In the genomic region with DNA sequence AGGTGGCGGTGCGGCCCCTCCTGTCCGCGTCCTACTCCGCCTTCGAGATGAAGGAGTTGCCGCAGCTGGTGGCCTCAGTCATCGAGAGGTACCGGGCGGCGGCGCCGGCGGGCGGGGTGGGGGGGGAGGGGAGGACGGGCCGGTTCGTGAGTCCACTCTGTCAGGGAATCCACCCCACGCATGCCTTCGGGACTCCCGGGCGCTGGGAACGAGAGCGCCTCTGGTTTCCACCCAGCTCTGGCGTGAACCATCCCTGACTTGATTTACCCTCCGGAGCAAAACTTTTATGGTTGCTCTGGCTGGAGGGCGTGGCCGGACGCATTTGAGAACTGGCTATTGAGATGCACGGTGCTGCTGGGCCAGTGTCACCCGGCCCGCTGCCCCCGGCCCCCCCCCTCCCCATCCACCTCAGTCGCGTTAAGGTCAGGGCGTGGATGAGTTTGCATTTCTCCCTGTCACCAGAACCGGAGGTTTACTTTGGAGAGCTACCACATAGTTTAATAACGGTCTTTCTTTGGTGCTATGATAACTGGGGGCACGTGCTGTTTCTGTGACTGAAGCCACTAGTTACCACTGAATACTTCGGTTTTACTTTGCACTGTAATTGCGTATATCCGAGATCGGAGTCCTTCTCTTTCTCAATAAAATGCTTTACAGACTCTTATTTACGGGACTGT, we compare ENCODE assay signal across 8 mouse cellular contexts. TPM values are rescaled to one million over a fixed set of nuclear protein-coding genes. Genes with fewer than 3 reads are reported as not detected.
DNase-seq lines count a peak whose midpoint lies in the region; ATAC-seq and TF ChIP-seq lines count a peak whose summit lies in the region.

No protein-coding gene starts in this region.

- intact Hi-C loops in heart, adult 2 months (cut with DNase I): loop anchor here (1.0 kb wide), 1 partner anchor 29 kb away; the partner anchor contains the start of genes Emc1, Mrto4 and Ubr4

- H3K27me3 ChIP-seq in heart, adult 2 months (ENCODE audit: control insufficient read depth, insufficient read depth, low read length): no peaks in the 10 kb centered on the region
- H3K27me3 ChIP-seq in embryonic facial prominence, embryonic 14.5 days (replicated peaks; ENCODE audit: control insufficient read depth, insufficient read depth, low read length): no peaks in the 10 kb centered on the region
- no peaks in the 10 kb centered on the region for H3K27me3 ChIP-seq in intestine, embryonic 16.5 days (replicated peaks; ENCODE audit: control insufficient read depth, insufficient read depth, low read length)

- H3K4me2 ChIP-seq in embryonic facial prominence, embryonic 14.5 days (ENCODE audit: low read depth, low read length): peak overlapping the region; percentile 94
- H3K4me2 ChIP-seq in intestine, embryonic 16.5 days (ENCODE audit: low read depth, low read length): peak overlapping the region; percentile 87

- under 1% methylated on average over 44 of the region's 44 CpGs for WGBS in heart, adult 2 months
- WGBS in embryonic facial prominence, embryonic 14.5 days: 6% methylated on average over 17 of the region's 44 CpGs
- WGBS in intestine, embryonic 16.5 days: 2% methylated on average over 41 of the region's 44 CpGs

- peaks cover 6% of the 10 kb centered on the region for H3K4me1 ChIP-seq in heart, adult 2 months (ENCODE audit: control insufficient read depth, insufficient read depth, low read length)
- peaks cover 12% of the 10 kb centered on the region; the same call in 1 of the 2 replicates for H3K4me1 ChIP-seq in embryonic facial prominence, embryonic 14.5 days (ENCODE audit: control insufficient read depth, insufficient read depth, low read length)
- peaks cover 21% of the 10 kb centered on the region for H3K4me1 ChIP-seq in intestine, embryonic 16.5 days (ENCODE audit: control insufficient read depth, insufficient read depth, low read length)

- no peaks in the 10 kb centered on the region for H3K9me3 ChIP-seq in embryonic facial prominence, embryonic 14.5 days (ENCODE audit: control insufficient read depth, low read length)
- no peaks in the 10 kb centered on the region for H3K9me3 ChIP-seq in intestine, embryonic 16.5 days (ENCODE audit: control insufficient read depth, low read length)

- H3K36me3 ChIP-seq in heart, adult 2 months (ENCODE audit: control insufficient read depth, insufficient read depth, low read length): peaks cover 2% of the 10 kb centered on the region; the same call in 1 of the 2 replicates
- peaks cover 14% of the 10 kb centered on the region for H3K36me3 ChIP-seq in embryonic facial prominence, embryonic 14.5 days (ENCODE audit: control insufficient read depth, insufficient read depth, low read length)
- H3K36me3 ChIP-seq in intestine, embryonic 16.5 days (ENCODE audit: control insufficient read depth, insufficient read depth, low read length): no peaks in the 10 kb centered on the region

- peak overlapping the region; percentile 88 for H3K27ac ChIP-seq in heart, adult 2 months
- peak overlapping the region; percentile 83 for H3K27ac ChIP-seq in embryonic facial prominence, embryonic 14.5 days (replicated peaks; ENCODE audit: low read depth, low read length)
- H3K27ac ChIP-seq in intestine, embryonic 16.5 days (ENCODE audit: low read length): peak overlapping the region; percentile 68

- peaks cover 5% of the 10 kb centered on the region for H3K79me2 ChIP-seq in heart, adult 2 months (replicated peaks; ENCODE audit: control insufficient read depth, insufficient read depth, low read length)

- peak overlapping the region; percentile 81 for H3K9ac ChIP-seq in heart, adult 2 months (ENCODE audit: low read depth, low read length)
- peak overlapping the region; percentile 90 for H3K9ac ChIP-seq in embryonic facial prominence, embryonic 14.5 days (ENCODE audit: low read depth, low read length)
- peak overlapping the region; percentile 87 for H3K9ac ChIP-seq in intestine, embryonic 16.5 days (ENCODE audit: low read depth, low read length)

- TF ChIP-seq POLR2A in heart, adult 2 months (IDR thresholded peaks at IDR 0.05; ENCODE audit: insufficient read depth, low read depth, low read length): no peak

- H3K4me3 ChIP-seq in heart, adult 2 months: peak overlapping the region; percentile 74
- H3K4me3 ChIP-seq in embryonic facial prominence, embryonic 14.5 days (ENCODE audit: low read depth, low read length): peak overlapping the region; percentile 91
- peak overlapping the region; percentile 91 for H3K4me3 ChIP-seq in intestine, embryonic 16.5 days (ENCODE audit: low read length)

- TF ChIP-seq CTCF in heart, adult 2 months (IDR thresholded peaks at IDR 0.05): no peak

- peak; percentile 28 for ATAC-seq in CD4-positive, CD25-positive, alpha-beta regulatory T cell, adult 4 months
- ATAC-seq in embryonic facial prominence, embryonic 14.5 days (ENCODE audit: low read depth): no peak; the same call in 1 of the 2 replicates
- peak; percentile 76 for ATAC-seq in intestine, embryonic 16.5 days
- peak; percentile 34; the same call in 1 of the 2 replicates for ATAC-seq in megakaryocyte-erythroid progenitor cell, adult 5-6 weeks (replicated peaks; ENCODE audit: low FRiP score, low TSS enrichment, poor library complexity, severe bottlenecking)

- no peak for TF ChIP-seq EP300 in heart, adult 2 months (IDR thresholded peaks at IDR 0.05; ENCODE audit: insufficient read depth, low read depth, low read length)

- no peak for DNase-seq in heart, adult 2 months
- no peak for DNase-seq in heart, adult 18-20 months
- DNase-seq in embryonic facial prominence, embryonic 14.5 days (ENCODE audit: low spot score): no peak
- no peak for DNase-seq in cerebellum, postnatal 36 days
- no peak for DNase-seq in urinary bladder, postnatal 14 days (ENCODE audit: low spot score)

RNA-seq across cellular contexts. Expression of gene Ubr4, which starts 28.5 kb away (rescaled TPM):
- 100 to 1,000 TPM in 1 of 2 experiments, 10 to 100 TPM in 1; 90.0 to 109 TPM for total RNA-seq in heart, adult 2 months (2021)
- polyA plus RNA-seq in heart, adult 2 months (2012; rRNA removed): 107 and 123 TPM in 2 replicates
- 100 to 1,000 TPM in 1 of 2 experiments, 10 to 100 TPM in 1; 93.4 to 104 TPM for total RNA-seq in heart, adult 18-20 months (2021)
- 10 to 100 TPM; 53.5 to 64.8 TPM for polyA plus RNA-seq in CD4-positive, CD25-positive, alpha-beta regulatory T cell, adult 4 months (2017; shearing (Covaris generic))
- 72.4 and 77.5 TPM in 2 replicates for polyA plus RNA-seq in embryonic facial prominence, embryonic 14.5 days (2014; fragmentation: Nextera tagmentation; extraction: Ambion mirVana)
- polyA plus RNA-seq in intestine, embryonic 16.5 days (2015; fragmentation: Nextera tagmentation; extraction: Ambion mirVana): 43.7 and 44.8 TPM in 2 replicates
- total RNA-seq in megakaryocyte-erythroid progenitor cell, adult 5-6 weeks (2014; fragmentation: Nextera tagmentation): 164 and 201 TPM in 2 replicates
- 78.1 and 79.4 TPM in 2 replicates for total RNA-seq in megakaryocyte-erythroid progenitor cell, adult 5-6 weeks (2017)

RNA-seq across cellular contexts. Expression of gene Emc1, which starts 28.5 kb away (rescaled TPM):
- 10 to 100 TPM; 45.5 to 47.4 TPM for total RNA-seq in heart, adult 2 months (2021)
- 47.5 and 57.6 TPM in 2 replicates for polyA plus RNA-seq in heart, adult 2 months (2012; rRNA removed)
- 10 to 100 TPM; 47.8 to 52.4 TPM for total RNA-seq in heart, adult 18-20 months (2021)
- polyA plus RNA-seq in CD4-positive, CD25-positive, alpha-beta regulatory T cell, adult 4 months (2017; shearing (Covaris generic)): 10 to 100 TPM; 25.0 to 39.0 TPM
- 14.1 and 15.3 TPM in 2 replicates for polyA plus RNA-seq in embryonic facial prominence, embryonic 14.5 days (2014; fragmentation: Nextera tagmentation; extraction: Ambion mirVana)
- 16.7 and 18.0 TPM in 2 replicates for polyA plus RNA-seq in intestine, embryonic 16.5 days (2015; fragmentation: Nextera tagmentation; extraction: Ambion mirVana)
- 30.4 and 34.5 TPM in 2 replicates for total RNA-seq in megakaryocyte-erythroid progenitor cell, adult 5-6 weeks (2014; fragmentation: Nextera tagmentation)
- total RNA-seq in megakaryocyte-erythroid progenitor cell, adult 5-6 weeks (2017): 23.9 and 55.9 TPM in 2 replicates

RNA-seq across cellular contexts. Expression of gene Mrto4, which starts 28.5 kb away (rescaled TPM):
- 10 to 100 TPM; 27.1 to 31.3 TPM for total RNA-seq in heart, adult 2 months (2021)
- polyA plus RNA-seq in heart, adult 2 months (2012; rRNA removed): 16.5 TPM in 2 replicates
- 10 to 100 TPM; 26.0 to 30.7 TPM for total RNA-seq in heart, adult 18-20 months (2021)
- 10 to 100 TPM; 49.4 to 61.5 TPM for polyA plus RNA-seq in CD4-positive, CD25-positive, alpha-beta regulatory T cell, adult 4 months (2017; shearing (Covaris generic))
- polyA plus RNA-seq in embryonic facial prominence, embryonic 14.5 days (2014; fragmentation: Nextera tagmentation; extraction: Ambion mirVana): 92.5 and 99.5 TPM in 2 replicates
- 92.4 and 109 TPM in 2 replicates for polyA plus RNA-seq in intestine, embryonic 16.5 days (2015; fragmentation: Nextera tagmentation; extraction: Ambion mirVana)
- total RNA-seq in megakaryocyte-erythroid progenitor cell, adult 5-6 weeks (2014; fragmentation: Nextera tagmentation): 200 and 273 TPM in 2 replicates
- 118 and 136 TPM in 2 replicates for total RNA-seq in megakaryocyte-erythroid progenitor cell, adult 5-6 weeks (2017)
